Mouse (Mus musculus) T-helper 2 cell (primary cell): ENCODE results near the gene Eme1.

Source experiments
- in situ Hi-C: fragments of 300-600 bp; cut with MboI, MseI; formaldehyde crosslinking; loops from one replicate; pipeline ENCODE4 v1.15.1; 2025; ENCODE audit warnings: high pct_unique_total_duplicates

Eme1 gene

DNA sequence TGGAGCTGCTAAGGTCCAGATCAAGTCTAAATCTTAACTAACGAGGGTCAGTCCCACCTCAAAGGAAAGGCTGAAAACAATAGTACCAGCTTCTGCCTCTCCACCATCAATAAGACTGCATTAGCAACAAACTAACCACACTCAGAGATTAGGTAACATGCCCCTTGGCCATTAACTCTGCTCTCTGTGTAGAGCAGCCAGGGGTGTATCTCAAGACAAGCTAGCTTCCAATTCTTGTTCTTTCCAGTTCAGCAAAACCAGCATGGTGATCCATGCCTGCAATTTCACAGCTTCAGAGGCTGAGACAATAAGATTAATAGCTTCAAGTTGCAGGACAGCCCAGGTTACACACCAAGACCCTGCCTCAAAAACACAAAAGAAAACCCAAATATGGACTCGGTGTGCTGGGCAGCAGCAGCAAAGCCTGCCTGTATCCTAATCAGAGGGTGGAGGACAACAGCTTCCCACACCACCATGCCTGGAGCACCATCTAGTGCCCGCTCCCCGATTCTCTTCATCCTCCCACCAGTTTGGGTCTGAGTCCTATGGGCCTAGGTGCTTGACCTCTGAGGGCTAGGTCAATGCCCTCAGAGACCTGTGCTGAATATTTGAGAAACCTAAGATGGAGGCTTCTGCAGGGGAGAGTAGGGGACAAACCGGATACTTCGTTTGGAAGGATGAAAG, 55.2 kb downstream of the Eme1 start:
- in situ Hi-C loops, result no loop called here

DNA sequence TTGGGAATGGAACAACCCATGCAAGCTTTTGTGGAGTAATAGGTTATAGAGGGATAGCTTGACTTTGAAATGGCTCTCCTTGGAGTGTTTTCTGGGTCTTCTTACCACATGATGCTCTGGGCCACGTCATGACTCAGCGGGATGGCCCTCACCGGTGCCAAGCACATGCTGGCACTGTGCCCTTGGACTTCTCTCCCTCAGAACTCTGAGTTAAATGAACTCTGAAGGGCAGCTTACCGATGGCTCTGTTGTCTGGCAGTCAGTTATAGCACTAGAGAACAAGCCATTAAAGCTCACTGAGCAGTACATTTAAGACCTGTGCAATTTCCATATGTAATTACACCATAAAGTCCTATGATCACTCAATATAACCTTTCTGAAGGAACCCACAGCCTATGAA, 56.4 kb downstream of the Eme1 start:
- in situ Hi-C loops, result no loop called here

DNA sequence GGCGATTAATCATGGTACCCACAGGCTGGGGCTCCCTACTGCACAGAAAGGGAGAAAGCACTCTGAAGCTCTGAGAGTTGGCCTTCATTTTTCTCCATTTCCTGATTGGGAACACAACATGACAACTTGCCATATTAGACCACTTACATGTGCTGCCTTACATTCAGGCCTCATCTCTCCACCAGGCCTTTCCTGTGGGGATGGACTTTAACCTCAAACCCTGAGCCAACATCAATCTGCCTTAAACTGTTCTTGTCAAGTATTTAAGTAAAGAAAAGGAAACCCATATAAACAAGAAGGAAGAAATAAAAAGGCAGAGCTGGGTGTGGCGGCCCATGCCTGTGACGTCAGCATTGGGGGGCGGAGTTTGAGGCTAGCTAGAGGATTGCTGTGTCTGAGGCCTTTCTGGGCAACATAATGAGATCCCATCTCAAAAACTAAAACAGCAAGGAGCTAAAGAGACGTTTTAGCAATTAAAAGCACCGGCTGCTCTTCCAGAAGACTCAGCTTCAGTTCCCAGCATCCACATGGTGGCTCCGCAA, 57.4 kb downstream of the Eme1 start:
- in situ Hi-C loops, result no loop called here
